Mouse (Mus musculus) adrenal gland, postnatal 4 days (tissue): ENCODE data around the gene Tln1. TPM values are rescaled to one million over a fixed set of nuclear protein-coding genes. Genes with fewer than 3 reads are reported as not detected.

Experiments used
- DNase-seq, 2 experiments: peaks; one replicate each; pipeline ENCODE4 v3.0.0; 2021 to 2022; ENCODE audit warnings: low spot score in 2 of 2, mixed read lengths in 2 of 2
- total RNA-seq, 2 experiments: library from RNA; stranded (reverse); gene quantifications; 2 replicates each; pipeline ENCODE4 v1.2.3; 2021

The Tln1 gene
- total RNA-seq, 2 experiments from 2014 or later: 209 to 246 TPM

DNA sequence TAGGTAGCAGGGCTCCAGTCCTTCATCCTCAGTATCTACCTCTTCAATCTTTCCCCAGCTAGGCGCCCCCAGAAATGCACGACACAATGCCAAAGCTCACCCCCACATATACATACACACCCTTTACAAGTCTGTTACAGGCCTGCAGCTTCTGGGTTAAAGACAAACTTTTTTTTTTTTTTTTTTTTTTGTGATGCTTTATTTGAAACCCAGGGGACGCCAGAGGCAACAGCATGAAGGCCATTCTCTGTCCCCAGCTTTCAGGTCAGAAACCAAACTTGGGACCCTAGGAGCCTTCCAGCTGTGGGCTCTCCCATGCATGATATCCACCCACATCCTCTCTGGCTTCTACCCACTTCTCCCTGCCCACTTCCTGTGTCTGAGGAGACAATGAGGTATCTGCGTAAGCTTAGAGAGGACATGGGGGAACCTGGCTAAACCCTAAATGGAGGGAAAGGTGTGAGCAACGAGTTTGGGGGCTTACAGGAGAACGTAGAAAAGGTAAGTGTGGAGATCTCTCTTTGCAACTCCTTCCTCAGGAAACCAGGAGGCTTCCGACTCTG, 80.5 kb downstream of the Tln1 start:
- no peak for DNase-seq

Other genes starting within 250 kb of the Tln1 start
- gene Rusc2, start 180.7 kb downstream of the Tln1 start, total RNA-seq: 10 to 100 TPM; 29.7 to 34.5 TPM
- gene Fam166b, start 133.6 kb downstream of the Tln1 start, total RNA-seq: under 1 TPM in 1 of 2 experiments, not detected in 1; 0.25 TPM
- gene Tesk1, start 120.8 kb downstream of the Tln1 start, total RNA-seq: 10 to 100 TPM; 57.3 to 60.5 TPM
- 1 to 10 TPM in 1 of 2 experiments, under 1 TPM in 1; 0.95 to 2.1 TPM for gene Cd72, start 108.1 kb downstream of the Tln1 start, total RNA-seq
- not detected for gene Sit1, start 79.0 kb downstream of the Tln1 start, total RNA-seq
- gene Ccdc107, start 69.8 kb downstream of the Tln1 start, total RNA-seq: 10 to 100 TPM; 44.3 TPM
- gene Arhgef39, start 63.0 kb downstream of the Tln1 start, total RNA-seq: 10 to 100 TPM; 11.3 to 15.0 TPM
- gene Car9, start 55.7 kb downstream of the Tln1 start, total RNA-seq: 1 to 10 TPM; 1.4 to 1.5 TPM
- gene Tpm2, start 38.9 kb downstream of the Tln1 start, total RNA-seq: 100 to 1,000 TPM; 135 to 293 TPM
- 100 to 1,000 TPM; 130 to 160 TPM for gene Creb3, start 359 bp downstream of the Tln1 start, total RNA-seq
- 10 to 100 TPM; 65.3 to 68.5 TPM for gene Rgp1, start 16.0 kb upstream of the Tln1 start, total RNA-seq
- gene Gba2, start 16.2 kb upstream of the Tln1 start, total RNA-seq: 10 to 100 TPM; 17.8 to 18.2 TPM
- 1 to 10 TPM; 1.4 to 2.2 TPM for gene Msmp, start 21.8 kb upstream of the Tln1 start, total RNA-seq
- gene Npr2, start 69.2 kb upstream of the Tln1 start, total RNA-seq: 10 to 100 TPM; 43.0 to 47.5 TPM
- 1 to 10 TPM; 1.2 to 1.4 TPM for gene Spag8, start 90.9 kb upstream of the Tln1 start, total RNA-seq
- 10 to 100 TPM; 76.5 to 83.8 TPM for gene Hint2, start 93.8 kb upstream of the Tln1 start, total RNA-seq
- gene Tmem8b, start 106.3 kb upstream of the Tln1 start, total RNA-seq: 10 to 100 TPM; 11.3 to 11.6 TPM
- under 1 TPM; 0.31 to 0.62 TPM for gene Fam221b, start 106.5 kb upstream of the Tln1 start, total RNA-seq
- gene Olfr70, start 138.1 kb upstream of the Tln1 start, total RNA-seq: not detected
- gene Olfr71, start 147.6 kb upstream of the Tln1 start, total RNA-seq: not detected
- 1 to 10 TPM; 2.4 to 3.6 TPM for gene Hrct1, start 164.5 kb upstream of the Tln1 start, total RNA-seq
- gene Spaar, start 167.3 kb upstream of the Tln1 start, total RNA-seq: 1 to 10 TPM; 1.4 to 2.0 TPM
- gene Olfr159, start 208.3 kb upstream of the Tln1 start, total RNA-seq: not detected